Mouse (Mus musculus) heart, postnatal 0 days (tissue): Measurements from ENCODE around the gene Tiprl.

Experiments
- CTCF ChIP-seq: IDR thresholded peaks from 2 replicates; pipeline ENCODE4 v1.5.1; 2016; ENCODE audit warnings: antibody characterized with exemption, control low read depth, low read depth
- EP300 ChIP-seq: IDR thresholded peaks from 2 replicates; pipeline ENCODE4 v1.6.1; 2016; ENCODE audit warnings: antibody characterized with exemption, low read depth

DNA sequence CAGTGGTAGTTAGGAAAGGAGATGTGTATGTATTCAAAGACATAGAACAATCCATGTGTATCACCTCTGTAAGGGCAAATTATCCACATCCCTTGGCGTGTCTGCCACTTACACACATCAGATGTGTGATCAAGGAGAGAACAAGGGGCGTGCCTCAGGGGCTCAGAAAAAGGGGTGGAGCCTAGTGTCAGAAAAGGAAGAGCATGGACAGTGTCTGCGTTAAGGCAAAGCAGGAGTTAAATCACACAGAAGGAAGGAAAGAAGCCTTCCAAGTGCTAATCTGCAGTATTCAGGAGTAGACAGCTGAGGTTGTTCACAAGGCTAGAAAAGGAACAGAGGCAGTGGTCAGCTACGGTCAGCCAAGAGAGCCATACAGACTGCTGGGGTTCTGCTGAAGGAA, 12.0 kb upstream of the Tiprl start:
- TF ChIP-seq CTCF (no peak), EP300 (no peak)
